Mouse (Mus musculus) myocyte (in vitro differentiated cells): ENCODE measurements around the gene Ccdc96.

ENCODE experiments used
- E2F4 ChIP-seq: IDR thresholded peaks from one replicate; pipeline ENCODE4 v1.6.1; 2011; ENCODE audit warnings: mild to moderate bottlenecking, control low read depth, moderate library complexity; ENCODE audit not compliant: insufficient read depth
- MYOD1 ChIP-seq, 3 experiments: IDR thresholded peaks; one replicate each; pipeline ENCODE4 v1.6.1; 2011; ENCODE audit warnings: control low read depth in 2 of 3, low read depth in 2 of 3, mild to moderate bottlenecking in 2 of 3, moderate library complexity in 1 of 3; ENCODE audit not compliant: insufficient read length in 2 of 3, control insufficient read depth in 1 of 3
- POLR2A ChIP-seq: IDR thresholded peaks from one replicate; pipeline ENCODE4 v1.6.1; 2011; ENCODE audit warnings: low read depth, mild to moderate bottlenecking, control low read depth, moderate library complexity; ENCODE audit not compliant: insufficient read length
- USF1 ChIP-seq: IDR thresholded peaks from one replicate; pipeline ENCODE4 v1.6.1; 2011; ENCODE audit warnings: low read depth, mild to moderate bottlenecking, control low read depth, moderate library complexity

- TF ChIP-seq USF1, result no peak
- TF ChIP-seq POLR2A, result peak; percentile 21
- TF ChIP-seq E2F4, result no peak
- no peak for TF ChIP-seq MYOD1 (IDR thresholded peaks at IDR 0.05; ENCODE audit: control insufficient read depth in 1 of 3, insufficient read length in 2 of 3, low read depth in 2 of 3)
These were observed 10.1 kb upstream of the Ccdc96 start for GRCm38 (mm10) chr5:36474283-36474682.
